Mouse (Mus musculus) right cerebral cortex, postnatal 14 days (tissue): ENCODE data around the gene Narfl.

ENCODE experiments used
- DNase-seq: peaks from one replicate; pipeline ENCODE4 v3.0.0; 2022

Narfl gene

DNA sequence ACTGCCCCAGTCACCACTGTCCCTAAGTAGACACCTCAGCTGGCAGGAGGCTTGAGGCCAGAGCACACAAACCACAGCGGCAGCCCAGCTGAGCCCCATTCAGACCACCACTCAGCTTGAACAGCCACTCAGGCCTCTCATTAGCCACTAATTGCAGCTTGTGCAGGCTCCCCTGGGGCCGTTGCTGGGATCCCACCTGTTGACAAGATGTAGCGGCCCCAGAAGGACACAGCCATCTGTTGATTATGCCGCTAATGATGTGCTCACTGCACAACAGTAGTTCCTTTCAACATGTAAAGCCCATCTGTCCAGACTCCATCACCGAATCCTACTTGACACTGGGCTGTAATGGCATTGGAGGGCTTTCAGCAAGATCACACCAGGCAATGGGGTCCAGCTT is 7.7 kb upstream of the Narfl start:
- no peak for DNase-seq

DNA sequence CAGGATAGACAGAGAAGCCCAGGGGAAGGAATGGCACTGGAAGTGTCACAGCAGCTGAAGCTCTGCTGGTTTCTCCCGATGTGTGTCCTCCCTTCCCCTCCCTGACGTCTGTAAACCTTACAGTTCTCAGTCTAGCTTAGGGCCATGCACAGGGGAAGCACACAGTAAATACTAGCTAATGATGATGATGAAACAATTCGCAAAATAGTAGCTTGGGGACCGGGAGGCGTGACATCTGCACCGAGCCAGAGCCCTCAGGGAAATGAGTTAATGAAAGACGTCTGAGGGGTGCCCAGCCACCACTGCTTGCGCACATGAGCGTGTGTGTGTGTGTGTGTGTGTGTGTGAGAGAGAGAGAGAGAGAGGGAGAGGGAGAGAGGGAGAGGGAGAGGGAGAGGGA is 4.2 kb upstream of the Narfl start:
- DNase-seq, result no peak

DNA sequence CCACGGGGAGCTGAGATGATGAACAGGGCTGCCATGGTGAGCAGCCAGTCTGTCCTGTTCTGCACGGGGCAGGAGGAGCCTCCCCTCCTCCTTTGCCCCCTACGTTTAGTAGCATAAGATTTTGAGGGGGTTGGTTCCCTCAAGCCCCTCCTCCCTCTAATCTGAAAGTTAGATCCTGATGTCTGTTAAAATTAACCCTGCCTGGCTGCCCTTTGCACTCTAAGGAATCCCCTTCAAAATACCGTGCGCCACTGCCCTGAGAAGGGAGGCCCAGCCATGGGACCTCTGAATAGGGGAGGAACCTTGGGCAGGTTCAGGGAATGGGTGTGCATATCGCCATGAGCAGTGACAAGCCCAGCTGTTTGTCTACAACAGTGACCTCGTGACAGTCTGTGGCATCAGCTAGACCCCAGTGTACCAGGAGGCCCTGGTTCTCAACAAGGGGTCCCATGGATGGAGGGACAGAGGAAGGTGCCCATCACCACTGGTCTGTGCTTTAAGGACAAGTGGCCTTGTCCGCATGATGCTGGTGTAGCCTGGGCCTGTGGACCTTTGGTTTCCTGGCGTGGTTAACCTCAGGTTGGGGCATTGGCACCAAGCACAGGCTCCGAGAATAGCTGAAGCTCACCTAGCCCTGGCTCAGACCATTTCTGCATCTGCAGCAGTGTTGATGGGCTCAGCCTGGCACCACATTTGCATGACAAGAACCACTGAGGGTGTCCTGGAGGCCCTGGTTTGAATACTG is 1.9 kb downstream of the Narfl start:
- no peak for DNase-seq

GRCm38 (mm10) chr17:25777948-25778347 is 4.4 kb downstream of the Narfl start:
- DNase-seq, result no peak

DNA sequence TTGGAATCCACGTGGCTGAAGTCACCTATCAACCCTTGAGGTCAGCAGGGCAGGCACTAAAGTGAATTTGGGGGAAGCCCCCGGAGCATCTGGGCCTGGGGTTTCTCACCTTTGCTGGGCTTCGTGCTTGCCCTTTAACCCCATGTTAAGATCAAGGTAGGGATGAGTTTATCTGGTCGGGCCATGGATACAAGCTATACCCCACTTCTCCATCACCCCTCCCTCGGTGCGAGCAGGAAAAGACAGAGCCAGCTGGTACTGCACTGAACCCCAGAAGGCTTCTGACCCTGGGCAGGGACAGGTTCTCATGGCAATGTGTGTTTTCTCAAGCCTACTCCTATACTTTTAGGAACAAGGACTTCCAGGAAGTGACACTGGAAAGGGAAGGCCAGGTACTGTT is 7.8 kb downstream of the Narfl start:
- DNase-seq, result no peak

- DNase-seq, result no peak
These were observed 9.5 kb downstream of the Narfl start for GRCm38 (mm10) chr17:25783086-25783485.

GRCm38 (mm10) chr17:25783861-25784574 is 10.4 kb downstream of the Narfl start:
- DNase-seq, result no peak

GRCm38 (mm10) chr17:25785281-25785745 is 11.7 kb downstream of the Narfl start, which contains the start of gene Haghl:
Haghl (minus strand) TSS chr17:25785673.
- DNase-seq, result peak; percentile 99

GRCm38 (mm10) chr17:25786280-25786679 is 12.7 kb downstream of the Narfl start, which contains the start of gene Ccdc78:
Ccdc78 (plus strand) TSS chr17:25786580.
- DNase-seq, result no peak

DNA sequence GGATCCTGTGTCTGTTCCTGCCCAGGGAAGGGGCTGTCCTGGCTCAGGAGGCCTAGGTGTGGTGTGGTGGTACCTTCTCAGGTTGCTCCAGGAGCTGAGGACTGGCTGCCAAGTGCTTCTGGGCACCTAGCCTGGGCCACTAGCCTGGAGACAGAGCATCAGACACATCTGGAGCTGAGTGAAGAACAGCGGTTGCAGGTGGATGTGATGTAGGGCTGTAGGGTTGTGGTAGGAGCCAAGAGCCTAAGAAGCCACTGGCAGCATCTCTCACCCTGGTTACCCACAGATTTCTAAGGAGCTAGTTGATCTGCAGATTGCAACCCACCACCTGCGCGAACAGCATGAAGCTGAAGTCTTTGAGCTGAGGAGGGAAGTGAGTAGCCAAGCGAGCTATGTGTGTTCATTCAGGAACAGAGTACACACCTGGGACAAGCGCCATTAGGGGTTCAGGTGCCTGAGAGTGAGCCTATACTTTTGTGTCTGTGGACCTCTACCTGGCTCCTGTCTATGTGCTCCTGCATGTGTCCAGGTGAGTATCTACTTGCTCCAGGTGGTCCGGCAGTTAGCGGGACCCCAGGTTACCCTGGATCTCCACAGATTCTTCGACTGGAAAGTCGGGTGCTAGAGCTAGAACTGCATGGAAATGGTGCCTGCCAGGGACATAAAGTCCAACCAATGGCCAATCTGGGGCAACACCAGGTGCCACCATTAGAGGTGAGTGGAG is 13.4 kb downstream of the Narfl start:
- no peak for DNase-seq

DNA sequence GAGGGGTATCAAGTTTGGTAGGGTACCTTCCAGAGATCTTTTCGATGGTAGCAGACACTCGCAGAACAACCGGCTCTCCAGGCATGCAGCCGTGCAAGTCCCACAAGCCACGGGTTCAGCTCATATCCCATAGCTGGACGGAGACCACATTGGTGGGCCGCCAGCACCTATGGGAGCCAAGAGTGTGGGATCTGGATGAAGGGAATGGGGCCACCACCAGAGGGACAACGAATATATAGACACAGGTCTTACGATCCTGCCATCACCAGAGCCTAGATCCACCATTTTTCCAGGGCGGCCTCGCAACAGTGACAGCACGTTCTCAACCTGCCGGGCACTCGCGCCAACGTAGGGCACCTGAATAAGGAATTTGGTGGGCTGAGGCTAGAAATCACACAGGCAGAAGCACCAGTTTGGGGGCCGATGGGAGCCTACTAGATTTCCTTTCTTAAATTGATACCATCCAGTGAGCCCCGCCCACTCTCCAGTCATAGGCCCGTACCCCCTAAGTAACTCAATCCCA is 17.8 kb downstream of the Narfl start:
- DNase-seq, result no peak

GRCm38 (mm10) chr17:25791843-25792527 is 18.4 kb downstream of the Narfl start:
- DNase-seq, result peak; percentile 83

- peak; percentile 75 for DNase-seq
These were observed 19.0 kb downstream of the Narfl start, which contains the start of gene Fam173a for GRCm38 (mm10) chr17:25792615-25793014. Fam173a (minus strand) TSS chr17:25792901.

DNA sequence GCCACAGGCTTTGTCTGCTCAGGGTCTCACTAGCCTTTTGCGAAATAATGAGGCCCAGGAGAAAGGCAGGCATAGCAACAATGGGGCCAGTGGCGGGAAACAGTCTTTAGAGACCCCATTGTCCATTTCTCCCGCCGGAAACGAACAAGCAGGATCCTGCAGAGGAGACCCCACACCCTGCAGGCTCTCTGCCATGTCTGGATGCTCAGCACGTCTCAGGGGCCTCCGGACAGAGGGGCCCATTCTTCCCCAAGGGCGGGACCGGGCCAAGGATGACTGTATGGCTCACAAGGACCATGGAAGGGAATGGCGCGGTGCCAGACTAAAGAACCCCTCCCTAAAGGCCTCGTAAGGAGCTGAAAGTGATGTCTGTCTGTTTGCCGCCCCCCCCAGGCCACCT is 20.6 kb downstream of the Narfl start:
- no peak for DNase-seq

DNA sequence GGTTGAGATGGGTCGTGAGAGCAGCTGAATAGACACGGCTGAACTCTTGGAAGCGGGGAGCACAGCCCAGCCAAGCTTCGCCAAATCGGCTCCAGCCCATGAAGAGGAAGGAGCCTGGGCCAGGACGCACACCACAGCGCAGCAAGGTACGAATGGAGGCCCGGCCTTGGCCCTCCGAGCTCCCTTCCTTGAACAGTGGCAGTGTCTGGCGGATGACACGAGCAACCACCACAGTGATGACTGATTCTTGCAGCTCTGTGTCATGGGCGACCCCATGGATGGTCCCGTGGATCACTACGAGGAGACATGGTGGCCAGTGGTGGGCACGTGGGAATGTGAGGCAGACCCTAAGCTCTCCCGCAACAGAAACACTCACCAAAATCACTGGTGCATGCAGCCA is 21.4 kb downstream of the Narfl start:
- DNase-seq, result no peak

GRCm38 (mm10) chr17:25795609-25796092 is 22.1 kb downstream of the Narfl start, which contains the start of gene AC134908.4:
AC134908.4 (minus strand) TSS chr17:25795659.
- peak; percentile 42 for DNase-seq

- DNase-seq, result no peak
These were observed 22.7 kb downstream of the Narfl start for GRCm38 (mm10) chr17:25796211-25796771.

DNA sequence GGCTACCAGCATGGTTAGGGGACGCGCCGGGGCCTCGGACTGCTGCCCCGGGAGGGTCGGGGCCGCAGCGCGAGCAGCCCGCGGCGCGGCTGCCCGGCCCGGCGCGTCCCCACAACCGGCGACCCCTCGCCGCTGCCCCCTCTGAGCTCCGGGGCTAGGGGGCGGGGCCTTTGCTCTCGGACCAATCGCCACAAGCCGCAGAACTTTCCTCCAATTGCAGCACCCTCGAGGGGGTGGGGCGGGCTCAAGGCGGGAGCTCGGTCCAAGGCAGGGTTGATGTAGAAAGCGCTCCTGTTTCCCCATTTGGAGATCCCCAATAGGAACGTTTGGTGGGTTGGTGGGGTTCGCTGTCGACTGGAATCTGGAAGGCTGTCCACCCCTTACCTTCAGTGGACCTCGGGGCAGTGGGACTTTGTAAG is 23.4 kb downstream of the Narfl start, which contains the start of gene Metrn:
Gene Metrn (minus strand): TSS at position 186 of the 419 bp plus-strand sequence.
- DNase-seq, result peak; percentile 75

GRCm38 (mm10) chr17:25801029-25801428 is 27.5 kb downstream of the Narfl start:
- DNase-seq, result no peak

- DNase-seq, result peak; percentile 83
These were observed 29.4 kb downstream of the Narfl start for GRCm38 (mm10) chr17:25802825-25803517.

DNA sequence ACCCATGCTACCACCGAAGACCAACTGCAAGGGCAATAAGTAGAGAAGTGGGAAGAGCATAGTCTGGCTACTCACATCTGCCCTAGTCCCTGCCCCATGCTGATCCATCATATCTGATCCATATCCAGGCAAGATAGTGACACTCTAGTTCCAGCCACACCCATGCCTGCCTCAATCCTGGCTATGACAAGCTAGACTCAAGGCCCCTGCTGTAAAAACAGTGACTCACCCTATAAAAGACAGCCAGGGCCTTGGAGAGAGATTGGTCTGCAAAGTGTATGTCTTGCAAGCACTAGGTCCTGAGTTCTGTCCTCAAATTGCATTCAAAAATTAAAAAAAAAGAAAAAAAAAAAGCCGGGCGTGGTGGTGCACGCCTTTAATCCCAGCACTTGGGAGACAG is 32.9 kb downstream of the Narfl start:
- DNase-seq, result no peak
